Mouse (Mus musculus) lung, adult 2 months (tissue): ENCODE results near the gene Polr3h.

Source experiments
- CTCF ChIP-seq: fragments of 200-500 bp; IDR thresholded peaks from 2 replicates; pipeline ENCODE4 v1.5.1; 2011; ENCODE audit warnings: mild to moderate bottlenecking, low read length, control low read depth; ENCODE audit not compliant: insufficient read depth
- POLR2A ChIP-seq: fragments of 200-500 bp; IDR thresholded peaks from 2 replicates; pipeline ENCODE4 v1.6.1; 2011; ENCODE audit warnings: low read depth, mild to moderate bottlenecking, control low read depth, low read length, borderline replicate concordance; ENCODE audit errors: extremely low read depth

GRCm38 (mm10) chr15:81858138-81858516, 67.9 kb downstream of the Polr3h start:
- no peak for TF ChIP-seq CTCF
- TF ChIP-seq POLR2A: peak; percentile 100
